Mouse (Mus musculus): ENCODE measurements around the gene Wfdc8. TPM values are rescaled to one million over a fixed set of nuclear protein-coding genes. Genes with fewer than 3 reads are reported as not detected.

The Wfdc8 gene
- polyA plus RNA-seq, 1 experiment from 2014 or later: not detected

DNA sequence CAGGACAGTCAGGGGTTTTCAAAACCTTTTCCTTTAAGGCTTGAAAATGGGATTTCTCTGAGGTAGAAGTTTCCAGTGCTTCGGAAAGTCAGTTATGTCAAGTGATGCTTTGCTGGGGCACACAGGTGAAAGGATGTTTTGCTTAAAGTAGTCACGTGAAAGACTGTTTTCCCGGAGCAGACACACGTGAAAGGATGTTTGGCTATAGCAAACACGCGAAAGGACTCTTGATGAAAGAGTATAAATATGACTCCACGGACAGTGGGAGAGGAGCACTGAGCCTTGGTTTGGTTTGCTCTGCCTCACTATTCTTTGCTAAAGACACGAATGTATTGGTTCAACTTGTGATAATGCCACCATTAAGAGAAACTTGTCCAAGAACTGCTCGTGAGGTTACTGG lies 61.9 kb downstream of the Wfdc8 start:
- no peak for ATAC-seq (ENCODE audit: low FRiP score, low TSS enrichment)
- Histone ChIP-seq H3K27ac (replicated peaks; ENCODE audit: low read depth, low read length) (no peak overlapping the region), H3K9me3 (ENCODE audit: control insufficient read depth, low read length) (no peaks in the 10 kb centered on the region), H3K9ac (replicated peaks; ENCODE audit: low read length) (no peak overlapping the region), H3K27me3 (ENCODE audit: control insufficient read depth, insufficient read depth, low read length) (no peaks in the 10 kb centered on the region), H3K4me2 (ENCODE audit: low read length) (no peak overlapping the region), H3K36me3 (ENCODE audit: control insufficient read depth, insufficient read depth, low read length) (no peaks in the 10 kb centered on the region), H3K4me1 (ENCODE audit: control insufficient read depth, insufficient read depth, low read length) (0 out of 2 replicates have a peak, but pooled peaks cover 5% of the 10 kb centered on the region), H3K4me3 (replicated peaks; ENCODE audit: low read depth, low read length) (no peak overlapping the region)
- DNase-seq: no peak
- WGBS: 92% methylated on average over 9 of the region's 9 CpGs

DNA sequence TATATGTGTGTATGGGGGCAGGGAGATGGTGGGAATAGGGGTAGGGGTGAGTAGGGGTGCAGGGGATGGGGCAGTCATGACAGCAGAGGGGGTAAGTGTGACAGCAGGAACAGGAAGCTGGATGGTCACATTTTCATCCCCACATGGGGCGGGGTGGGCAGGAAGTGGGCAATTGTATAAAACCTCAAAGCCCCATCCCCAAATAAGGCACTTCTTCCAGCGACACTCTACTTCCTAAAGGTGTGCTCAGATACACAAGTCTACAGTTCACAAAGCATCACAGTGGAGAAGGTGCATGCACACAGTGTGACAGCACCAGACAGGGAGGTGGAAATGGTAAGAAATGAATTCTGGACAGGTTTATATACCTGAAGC lies 62.5 kb downstream of the Wfdc8 start:
- H3K4me1 ChIP-seq (ENCODE audit: control insufficient read depth, insufficient read depth, low read length): 0 out of 2 replicates have a peak, but pooled peaks cover 5% of the 10 kb centered on the region
- no peaks in the 10 kb centered on the region for H3K36me3 ChIP-seq (ENCODE audit: control insufficient read depth, insufficient read depth, low read length)
- no peaks in the 10 kb centered on the region for H3K27me3 ChIP-seq (ENCODE audit: control insufficient read depth, insufficient read depth, low read length)
- ATAC-seq (ENCODE audit: low FRiP score, low TSS enrichment): no peak
- 80% methylated on average over 2 of the region's 2 CpGs for WGBS
- DNase-seq: no peak
- H3K4me3 ChIP-seq (replicated peaks; ENCODE audit: low read depth, low read length): no peak overlapping the region
- no peaks in the 10 kb centered on the region for H3K9me3 ChIP-seq (ENCODE audit: control insufficient read depth, low read length)
- no peak overlapping the region for H3K4me2 ChIP-seq (ENCODE audit: low read length)
- no peak overlapping the region for H3K9ac ChIP-seq (replicated peaks; ENCODE audit: low read length)
- no peak overlapping the region for H3K27ac ChIP-seq (replicated peaks; ENCODE audit: low read depth, low read length)

DNA sequence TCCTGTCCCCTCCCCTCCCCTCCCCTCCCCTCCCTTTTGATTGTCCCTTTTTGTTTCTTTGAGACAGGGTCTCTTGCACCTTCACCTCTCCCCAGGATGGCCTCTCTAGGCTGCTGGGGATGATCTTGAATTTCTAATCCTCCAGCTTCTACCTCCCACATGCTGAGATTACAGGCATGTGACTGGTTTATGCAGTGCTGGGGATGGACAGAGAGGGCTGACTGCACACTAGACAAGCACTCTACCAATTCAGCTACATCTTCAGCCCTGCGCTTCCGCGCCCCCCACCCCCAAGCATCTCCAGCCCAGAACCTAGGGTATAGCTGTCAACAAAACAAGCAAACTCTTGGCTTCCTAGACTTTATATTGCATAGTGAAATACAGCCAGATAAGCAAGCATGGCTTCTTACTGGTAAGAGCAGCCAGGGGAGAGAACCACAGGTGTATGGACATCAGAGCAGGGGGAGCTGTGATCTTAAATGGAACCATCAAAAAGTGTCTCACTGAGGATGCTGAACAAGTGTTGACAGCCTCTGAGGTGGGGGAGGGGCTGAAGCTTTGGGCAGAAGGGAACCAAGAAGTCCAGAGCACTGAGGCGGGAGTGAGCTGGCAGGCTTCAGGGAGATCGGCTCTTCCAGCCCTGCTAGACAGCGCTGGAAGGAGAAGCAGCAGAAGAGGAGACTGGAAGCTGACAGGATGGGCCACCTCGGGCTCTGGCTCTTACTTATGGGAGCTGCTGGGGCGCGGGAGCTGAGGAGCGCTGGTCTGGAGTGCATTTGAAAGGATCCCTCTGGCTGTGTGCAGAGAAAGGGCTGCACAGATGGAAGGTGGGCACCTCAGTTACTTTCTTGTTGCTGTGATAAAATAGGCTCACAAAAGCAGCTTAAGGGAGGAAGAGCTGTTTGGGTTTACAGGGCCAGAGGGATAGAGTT lies 63.2 kb downstream of the Wfdc8 start:
- peak; percentile 31 for DNase-seq
- Histone ChIP-seq H3K27ac (replicated peaks; ENCODE audit: low read depth, low read length) (no peak overlapping the region), H3K4me1 (ENCODE audit: control insufficient read depth, insufficient read depth, low read length) (0 out of 2 replicates have a peak, but pooled peaks cover 5% of the 10 kb centered on the region), H3K9me3 (ENCODE audit: control insufficient read depth, low read length) (no peaks in the 10 kb centered on the region), H3K36me3 (ENCODE audit: control insufficient read depth, insufficient read depth, low read length) (no peaks in the 10 kb centered on the region), H3K27me3 (ENCODE audit: control insufficient read depth, insufficient read depth, low read length) (no peaks in the 10 kb centered on the region), H3K4me2 (ENCODE audit: low read length) (peak overlapping the region; percentile 12; the same call in 1 of the 2 replicates), H3K4me3 (replicated peaks; ENCODE audit: low read depth, low read length) (no peak overlapping the region), H3K9ac (replicated peaks; ENCODE audit: low read length) (no peak overlapping the region)
- 10% methylated on average over 10 of the region's 10 CpGs for WGBS
- ATAC-seq (ENCODE audit: low FRiP score, low TSS enrichment): no peak

DNA sequence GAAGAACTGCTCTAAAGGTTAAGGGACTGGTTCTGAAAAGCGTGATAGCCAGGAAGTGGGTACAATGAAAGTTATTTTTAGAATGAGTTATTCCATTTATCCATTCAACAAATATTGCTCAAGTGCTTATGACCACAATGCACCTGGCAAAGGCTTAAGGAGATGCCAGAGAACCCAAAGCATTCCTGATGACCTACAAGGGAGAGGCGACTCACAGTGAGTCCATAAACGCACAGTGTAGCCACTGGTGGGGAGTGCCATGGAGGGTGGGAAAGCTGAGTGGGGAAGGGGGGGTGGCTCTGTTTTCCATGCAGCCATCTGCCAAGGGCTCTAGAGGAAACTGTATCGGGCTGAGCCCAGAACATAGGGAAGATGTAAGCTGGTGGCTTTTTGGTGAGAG lies 64.1 kb downstream of the Wfdc8 start:
- no peak overlapping the region for H3K4me3 ChIP-seq (replicated peaks; ENCODE audit: low read depth, low read length)
- no peaks in the 10 kb centered on the region for H3K36me3 ChIP-seq (ENCODE audit: control insufficient read depth, insufficient read depth, low read length)
- H3K4me2 ChIP-seq (ENCODE audit: low read length): no peak overlapping the region
- DNase-seq (no peak), ATAC-seq (ENCODE audit: low FRiP score, low TSS enrichment) (no peak)
- no peaks in the 10 kb centered on the region for H3K27me3 ChIP-seq (ENCODE audit: control insufficient read depth, insufficient read depth, low read length)
- H3K9me3 ChIP-seq (ENCODE audit: control insufficient read depth, low read length): no peaks in the 10 kb centered on the region
- no peak overlapping the region for H3K9ac ChIP-seq (replicated peaks; ENCODE audit: low read length)
- no peak overlapping the region for H3K27ac ChIP-seq (replicated peaks; ENCODE audit: low read depth, low read length)
- WGBS: 47% methylated on average over 4 of the region's 4 CpGs
- 0 out of 2 replicates have a peak, but pooled peaks cover 5% of the 10 kb centered on the region for H3K4me1 ChIP-seq (ENCODE audit: control insufficient read depth, insufficient read depth, low read length)

Other genes starting within 250 kb of the Wfdc8 start
- not detected in 2 replicates for gene Slpi, start 224.5 kb downstream of the Wfdc8 start, polyA plus RNA-seq (2014; fragmentation: Nextera tagmentation; extraction: Ambion mirVana)
- not detected in 2 replicates for gene Rbpjl, start 210.5 kb downstream of the Wfdc8 start, polyA plus RNA-seq (2014; fragmentation: Nextera tagmentation; extraction: Ambion mirVana)
- not detected in 2 replicates for gene Matn4, start 208.5 kb downstream of the Wfdc8 start, polyA plus RNA-seq (2014; fragmentation: Nextera tagmentation; extraction: Ambion mirVana)
- gene Sdc4, start 169.7 kb downstream of the Wfdc8 start, polyA plus RNA-seq (2014; fragmentation: Nextera tagmentation; extraction: Ambion mirVana): 2.4 and 4.9 TPM in 2 replicates
- gene Sys1, start 156.7 kb downstream of the Wfdc8 start, polyA plus RNA-seq (2014; fragmentation: Nextera tagmentation; extraction: Ambion mirVana): 93.1 and 97.2 TPM in 2 replicates
- 3.4 and 5.1 TPM in 2 replicates for gene Gm20458, start 152.7 kb downstream of the Wfdc8 start, polyA plus RNA-seq (2014; fragmentation: Nextera tagmentation; extraction: Ambion mirVana)
- not detected in 2 replicates for gene Trp53tg5, start 139.9 kb downstream of the Wfdc8 start, polyA plus RNA-seq (2014; fragmentation: Nextera tagmentation; extraction: Ambion mirVana)
- gene Dbndd2, start 127.5 kb downstream of the Wfdc8 start, polyA plus RNA-seq (2014; fragmentation: Nextera tagmentation; extraction: Ambion mirVana): 11.4 and 11.8 TPM in 2 replicates
- gene Pigt, start 116.1 kb downstream of the Wfdc8 start, polyA plus RNA-seq (2014; fragmentation: Nextera tagmentation; extraction: Ambion mirVana): 98.9 and 115 TPM in 2 replicates
- gene Wfdc2, start 51.2 kb downstream of the Wfdc8 start, polyA plus RNA-seq (2014; fragmentation: Nextera tagmentation; extraction: Ambion mirVana): 0.61 and 1.2 TPM in 2 replicates
- not detected in 2 replicates for gene Spint3, start 40.2 kb downstream of the Wfdc8 start, polyA plus RNA-seq (2014; fragmentation: Nextera tagmentation; extraction: Ambion mirVana)
- not detected in 2 replicates for gene Wfdc6a, start 28.2 kb downstream of the Wfdc8 start, polyA plus RNA-seq (2014; fragmentation: Nextera tagmentation; extraction: Ambion mirVana)
- gene Eppin, start 20.0 kb downstream of the Wfdc8 start, polyA plus RNA-seq (2014; fragmentation: Nextera tagmentation; extraction: Ambion mirVana): not detected in 2 replicates
- gene Wfdc6b, start 104 bp downstream of the Wfdc8 start, polyA plus RNA-seq (2014; fragmentation: Nextera tagmentation; extraction: Ambion mirVana): not detected in 2 replicates
- not detected in 2 replicates for gene Wfdc16, start 25.2 kb upstream of the Wfdc8 start, polyA plus RNA-seq (2014; fragmentation: Nextera tagmentation; extraction: Ambion mirVana)
- not detected in 2 replicates for gene Wfdc10, start 42.4 kb upstream of the Wfdc8 start, polyA plus RNA-seq (2014; fragmentation: Nextera tagmentation; extraction: Ambion mirVana)
- gene Wfdc9, start 43.0 kb upstream of the Wfdc8 start, polyA plus RNA-seq (2014; fragmentation: Nextera tagmentation; extraction: Ambion mirVana): not detected in 2 replicates
- gene Wfdc11, start 60.5 kb upstream of the Wfdc8 start, polyA plus RNA-seq (2014; fragmentation: Nextera tagmentation; extraction: Ambion mirVana): not detected in 2 replicates
- gene Wfdc13, start 71.5 kb upstream of the Wfdc8 start, polyA plus RNA-seq (2014; fragmentation: Nextera tagmentation; extraction: Ambion mirVana): not detected in 2 replicates
- not detected in 2 replicates for gene Spint4, start 84.9 kb upstream of the Wfdc8 start, polyA plus RNA-seq (2014; fragmentation: Nextera tagmentation; extraction: Ambion mirVana)
- not detected in 2 replicates for gene Spint5, start 101.7 kb upstream of the Wfdc8 start, polyA plus RNA-seq (2014; fragmentation: Nextera tagmentation; extraction: Ambion mirVana)
- gene Wfdc3, start 132.3 kb upstream of the Wfdc8 start, polyA plus RNA-seq (2014; fragmentation: Nextera tagmentation; extraction: Ambion mirVana): 0.80 and 1.1 TPM in 2 replicates
- gene Dnttip1, start 132.4 kb upstream of the Wfdc8 start, polyA plus RNA-seq (2014; fragmentation: Nextera tagmentation; extraction: Ambion mirVana): 49.1 and 55.0 TPM in 2 replicates
- gene Ube2c, start 156.3 kb upstream of the Wfdc8 start, polyA plus RNA-seq (2014; fragmentation: Nextera tagmentation; extraction: Ambion mirVana): 45.9 and 85.7 TPM in 2 replicates
- not detected in 2 replicates for gene Tnnc2, start 166.3 kb upstream of the Wfdc8 start, polyA plus RNA-seq (2014; fragmentation: Nextera tagmentation; extraction: Ambion mirVana)
- 22.1 and 34.5 TPM in 2 replicates for gene Snx21, start 172.2 kb upstream of the Wfdc8 start, polyA plus RNA-seq (2014; fragmentation: Nextera tagmentation; extraction: Ambion mirVana)
- gene Acot8, start 191.3 kb upstream of the Wfdc8 start, polyA plus RNA-seq (2014; fragmentation: Nextera tagmentation; extraction: Ambion mirVana): 17.1 and 18.5 TPM in 2 replicates
- gene Zswim3, start 191.5 kb upstream of the Wfdc8 start, polyA plus RNA-seq (2014; fragmentation: Nextera tagmentation; extraction: Ambion mirVana): 14.7 and 15.6 TPM in 2 replicates
- gene Zswim1, start 209.1 kb upstream of the Wfdc8 start, polyA plus RNA-seq (2014; fragmentation: Nextera tagmentation; extraction: Ambion mirVana): 27.8 and 30.5 TPM in 2 replicates
- 0.29 TPM in 1 of 2 replicates, not detected in the other for gene Spata25, start 214.9 kb upstream of the Wfdc8 start, polyA plus RNA-seq (2014; fragmentation: Nextera tagmentation; extraction: Ambion mirVana)
- 77.1 and 88.2 TPM in 2 replicates for gene Ctsa, start 219.2 kb upstream of the Wfdc8 start, polyA plus RNA-seq (2014; fragmentation: Nextera tagmentation; extraction: Ambion mirVana)
- gene Neurl2, start 219.8 kb upstream of the Wfdc8 start, polyA plus RNA-seq (2014; fragmentation: Nextera tagmentation; extraction: Ambion mirVana): 5.1 and 6.9 TPM in 2 replicates
- gene Pltp, start 244.1 kb upstream of the Wfdc8 start, polyA plus RNA-seq (2014; fragmentation: Nextera tagmentation; extraction: Ambion mirVana): 29.8 and 91.1 TPM in 2 replicates

Data from midbrain, embryonic 14.5 days (tissue).